Mouse (Mus musculus) T-cell, adult 2 months (primary cell): ENCODE measurements around the gene Fibp.

ENCODE experiments used
- DNase-seq: peaks from one replicate; pipeline ENCODE4 v3.0.0; 2022; ENCODE audit warnings: low spot score

Gene Fibp

DNA sequence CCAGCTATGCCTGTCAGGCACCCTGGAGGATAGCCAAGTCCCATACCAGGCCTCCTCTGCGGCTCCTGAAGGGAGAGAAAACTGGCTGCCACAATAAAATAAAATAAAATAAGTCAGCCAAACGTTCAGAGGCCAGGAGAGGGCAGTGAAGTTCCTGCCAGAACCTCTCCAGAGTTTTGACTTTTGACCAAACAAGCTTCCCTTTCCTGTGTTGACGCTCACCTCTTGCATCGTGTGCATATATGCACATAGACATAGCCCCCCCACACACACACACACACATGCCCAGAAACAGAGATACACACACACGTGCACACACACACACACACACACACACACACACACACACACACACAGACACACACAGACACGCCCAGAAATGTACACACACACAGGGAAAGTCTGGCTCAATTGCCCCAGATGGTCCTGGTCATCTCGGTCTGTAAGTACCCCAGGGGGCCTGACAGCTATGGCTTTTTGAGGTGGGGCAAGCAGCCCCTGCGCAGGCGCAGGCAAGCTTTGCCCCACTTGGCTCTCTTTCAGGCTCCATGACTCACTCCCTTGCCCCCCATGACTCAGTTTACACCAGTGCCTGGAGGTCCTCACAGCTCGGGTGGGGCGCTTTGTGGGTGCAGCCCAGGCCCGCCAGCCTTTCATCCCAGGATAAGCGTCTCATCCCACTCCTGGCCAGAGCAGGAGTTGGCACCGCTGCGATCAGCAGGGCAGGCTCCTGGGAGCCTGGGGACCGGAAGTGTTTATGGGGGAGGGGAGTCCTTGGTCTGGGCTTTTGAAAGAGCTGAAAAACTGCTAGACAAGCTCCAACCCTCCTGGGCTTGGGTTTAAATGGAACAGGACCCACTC lies 27.2 kb upstream of the Fibp start:
- peak; percentile 65 for DNase-seq

GRCm38 (mm10) chr19:5433951-5434350 lies 26.5 kb upstream of the Fibp start:
- DNase-seq, result no peak

- no peak for DNase-seq
Observed at GRCm38 (mm10) chr19:5444371-5444908, 16.0 kb upstream of the Fibp start.

DNA sequence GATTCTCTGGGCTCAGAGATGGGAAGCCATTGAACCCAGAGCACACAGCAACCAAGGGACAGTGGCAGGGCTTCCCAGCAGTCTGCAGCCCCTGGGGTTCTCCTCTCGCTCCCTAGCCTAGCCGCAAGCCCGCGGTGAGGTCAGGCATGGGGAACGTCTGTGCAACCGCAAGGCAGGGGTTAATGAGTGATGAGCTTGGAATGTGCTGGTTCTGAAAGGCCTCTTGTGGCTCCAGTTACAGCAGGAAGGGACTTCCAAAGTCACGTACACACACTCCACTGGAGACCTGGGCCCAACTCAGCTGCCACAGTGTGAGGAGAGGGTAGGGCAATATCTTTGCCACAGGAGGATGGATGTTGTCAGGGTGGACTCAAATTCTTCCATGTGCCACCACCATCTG lies 15.5 kb upstream of the Fibp start:
- DNase-seq, result no peak

DNA sequence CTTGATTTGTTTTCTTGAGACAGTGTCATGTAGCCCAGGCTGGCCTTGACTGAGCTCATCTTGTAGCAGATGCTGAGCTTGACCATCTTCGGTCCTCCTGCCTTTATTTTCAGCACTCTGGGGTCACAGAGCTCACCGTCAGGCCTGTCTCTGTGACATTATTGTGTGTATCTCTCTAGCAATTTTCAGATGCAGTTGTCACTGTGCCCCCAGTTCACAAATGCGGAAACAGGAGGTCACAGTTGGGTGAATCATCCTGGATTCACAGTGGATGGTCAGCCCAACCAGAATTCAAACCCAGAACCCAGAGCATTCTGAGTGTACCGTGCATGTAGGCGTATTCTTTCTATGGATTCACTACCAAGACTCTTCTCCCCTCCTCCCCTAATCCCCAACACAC lies 14.7 kb upstream of the Fibp start:
- no peak for DNase-seq

DNA sequence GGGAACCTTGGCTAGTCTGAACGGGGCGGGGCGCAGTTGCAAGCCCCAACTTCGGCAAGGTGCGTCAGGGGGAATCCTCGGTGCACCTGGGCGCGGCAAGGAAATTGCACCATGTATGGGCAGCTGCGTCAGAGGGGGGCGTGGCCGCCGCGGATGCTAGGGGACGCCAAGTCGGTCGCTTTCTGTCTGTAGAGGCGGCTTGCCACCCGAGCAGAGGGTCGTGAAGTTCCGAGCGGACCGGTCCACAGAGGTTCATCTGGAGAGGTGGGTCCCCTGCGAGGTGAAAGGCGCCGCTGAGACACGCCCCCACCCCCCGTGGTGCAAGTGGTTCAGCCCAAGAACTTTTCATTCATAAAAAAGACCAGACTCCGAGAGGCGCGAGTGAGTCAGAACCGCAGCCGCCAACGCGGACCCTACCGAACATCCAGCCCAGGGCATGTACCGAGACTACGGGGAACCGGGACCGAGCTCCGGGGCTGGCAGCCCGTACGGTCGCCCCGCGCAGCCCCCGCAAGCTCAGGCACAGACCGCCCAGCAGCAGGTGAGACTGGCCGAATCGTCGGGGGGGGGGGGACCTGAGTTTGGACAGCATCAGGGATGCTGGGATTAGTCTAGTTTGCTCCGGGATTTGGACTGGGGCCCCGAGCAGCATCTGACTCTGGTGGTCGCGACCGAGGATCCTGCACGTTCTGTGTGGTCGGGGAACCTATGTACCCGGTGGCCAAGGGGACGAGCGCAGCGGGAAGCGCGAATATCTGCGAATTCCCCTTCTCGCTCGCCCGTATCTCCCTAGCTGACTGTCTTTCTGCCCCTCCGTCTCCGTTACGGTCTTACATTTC lies 12.7 kb upstream of the Fibp start, which contains the start of gene Fosl1:
Gene Fosl1 (plus strand): TSS at position 33 of the 839 bp plus-strand sequence.
- DNase-seq, result peak; percentile 88

DNA sequence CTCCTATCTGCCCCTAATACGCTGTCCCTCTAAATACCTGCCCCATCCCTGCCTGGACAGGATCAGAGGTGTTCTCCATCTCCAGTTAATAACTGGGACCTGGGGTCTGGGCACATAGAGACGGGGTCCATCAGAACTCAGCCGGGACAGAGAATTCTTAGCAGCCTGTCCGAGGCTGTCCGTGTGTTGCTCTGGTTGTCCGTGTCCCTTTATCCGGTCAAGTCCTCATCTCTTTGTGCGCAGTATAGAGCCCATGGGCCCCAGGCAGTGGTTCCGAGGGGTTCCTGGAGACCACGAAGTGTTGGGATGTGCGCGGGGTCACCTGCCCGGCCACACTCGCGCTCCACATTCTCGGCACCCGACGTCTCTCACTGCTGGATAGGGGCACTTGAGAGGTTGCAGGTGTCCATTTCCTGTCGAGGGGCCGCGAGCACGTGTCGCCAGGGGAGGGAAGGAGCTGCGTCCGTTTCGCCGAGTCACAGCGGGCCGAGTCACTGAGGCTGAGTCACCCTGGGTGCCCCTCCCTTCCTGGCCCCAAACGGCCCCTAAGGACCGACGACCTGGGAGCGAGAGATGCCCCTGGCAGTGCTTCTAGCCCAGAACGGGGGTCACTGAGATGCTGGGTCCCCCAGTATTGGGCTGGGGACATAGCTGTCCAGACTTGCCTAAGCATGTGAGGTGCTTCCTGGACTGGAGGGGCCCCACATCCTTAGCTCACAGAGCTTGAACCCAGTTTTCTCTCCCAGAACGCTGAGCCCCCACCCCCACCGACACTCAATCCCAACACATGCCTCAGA lies 11.9 kb upstream of the Fibp start:
- DNase-seq, result peak; percentile 33

- DNase-seq, result no peak
Observed at GRCm38 (mm10) chr19:5449673-5450072, 10.7 kb upstream of the Fibp start.

DNA sequence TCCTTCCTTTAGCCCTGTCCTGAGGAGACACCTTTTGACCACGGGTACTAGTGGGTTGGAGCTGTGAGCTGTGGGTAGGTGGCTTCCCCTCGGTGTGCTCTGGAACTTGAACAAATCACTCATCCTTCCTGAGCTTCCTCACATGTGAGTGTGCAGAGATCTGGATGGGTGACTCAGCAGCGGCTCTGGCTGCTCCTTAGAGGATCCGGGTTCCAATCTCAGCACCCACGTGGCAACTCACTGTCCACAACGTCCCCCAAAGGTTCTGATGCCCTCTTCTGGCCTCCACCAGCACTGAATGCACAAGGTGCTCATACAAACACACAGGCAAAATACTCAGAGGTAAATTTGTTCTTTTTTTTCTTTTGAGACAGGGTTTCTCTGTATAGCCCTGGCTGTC lies 8.6 kb upstream of the Fibp start:
- DNase-seq, result no peak

GRCm38 (mm10) chr19:5455037-5455436 lies 5.4 kb upstream of the Fibp start:
- no peak for DNase-seq

DNA sequence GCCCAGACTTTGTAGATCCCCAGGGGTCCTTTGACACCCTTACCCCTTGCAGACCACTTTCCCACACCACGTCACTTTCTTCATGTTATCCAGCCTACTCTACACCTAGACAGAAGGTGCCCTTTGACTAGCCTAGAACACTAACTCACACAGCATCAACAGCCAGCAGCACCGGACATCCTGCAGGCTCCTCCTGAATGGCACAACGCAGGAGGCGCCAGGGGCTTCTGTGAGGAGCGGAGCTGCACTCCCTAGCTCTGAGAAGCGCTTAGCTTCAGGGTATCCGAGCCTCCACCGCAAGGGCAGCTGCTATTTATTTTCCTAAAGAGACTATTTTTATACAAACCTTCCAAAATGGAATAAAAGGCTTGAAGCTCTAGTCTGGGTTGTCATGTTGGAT lies 4.8 kb upstream of the Fibp start:
- no peak for DNase-seq

DNA sequence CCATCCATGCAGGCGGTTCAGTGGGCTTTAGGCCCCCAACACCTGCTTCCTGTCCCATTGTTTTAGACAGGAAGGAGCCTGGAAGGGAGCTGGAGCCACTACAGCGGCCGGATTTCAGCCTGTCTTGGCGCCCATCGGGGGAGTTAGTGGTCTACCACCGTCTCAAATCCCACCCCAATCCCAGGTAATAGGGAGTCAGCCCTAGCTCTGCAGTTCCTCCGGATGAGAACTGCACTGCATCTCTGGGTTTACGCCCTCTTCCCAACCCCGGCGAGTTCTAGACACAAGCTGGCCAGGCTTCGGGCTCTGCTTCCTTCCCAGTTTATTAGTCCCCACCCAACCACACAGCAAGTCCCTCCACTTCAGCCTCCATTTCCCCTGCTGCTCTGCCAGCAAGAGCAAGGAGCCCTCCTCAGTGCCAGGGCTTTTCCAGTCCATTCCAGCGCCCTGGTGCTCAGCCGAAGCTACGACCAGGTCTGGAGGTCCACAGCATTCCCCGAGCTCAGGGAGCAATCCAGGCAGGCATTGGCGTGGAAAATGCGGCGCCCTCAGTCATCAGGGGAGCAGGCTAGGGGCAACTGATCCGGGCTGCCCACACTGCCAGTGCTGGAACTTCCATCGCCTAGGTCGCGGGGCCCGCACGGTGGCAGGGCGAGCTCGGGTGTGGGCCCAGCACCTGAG lies 4.0 kb upstream of the Fibp start:
- no peak for DNase-seq

DNA sequence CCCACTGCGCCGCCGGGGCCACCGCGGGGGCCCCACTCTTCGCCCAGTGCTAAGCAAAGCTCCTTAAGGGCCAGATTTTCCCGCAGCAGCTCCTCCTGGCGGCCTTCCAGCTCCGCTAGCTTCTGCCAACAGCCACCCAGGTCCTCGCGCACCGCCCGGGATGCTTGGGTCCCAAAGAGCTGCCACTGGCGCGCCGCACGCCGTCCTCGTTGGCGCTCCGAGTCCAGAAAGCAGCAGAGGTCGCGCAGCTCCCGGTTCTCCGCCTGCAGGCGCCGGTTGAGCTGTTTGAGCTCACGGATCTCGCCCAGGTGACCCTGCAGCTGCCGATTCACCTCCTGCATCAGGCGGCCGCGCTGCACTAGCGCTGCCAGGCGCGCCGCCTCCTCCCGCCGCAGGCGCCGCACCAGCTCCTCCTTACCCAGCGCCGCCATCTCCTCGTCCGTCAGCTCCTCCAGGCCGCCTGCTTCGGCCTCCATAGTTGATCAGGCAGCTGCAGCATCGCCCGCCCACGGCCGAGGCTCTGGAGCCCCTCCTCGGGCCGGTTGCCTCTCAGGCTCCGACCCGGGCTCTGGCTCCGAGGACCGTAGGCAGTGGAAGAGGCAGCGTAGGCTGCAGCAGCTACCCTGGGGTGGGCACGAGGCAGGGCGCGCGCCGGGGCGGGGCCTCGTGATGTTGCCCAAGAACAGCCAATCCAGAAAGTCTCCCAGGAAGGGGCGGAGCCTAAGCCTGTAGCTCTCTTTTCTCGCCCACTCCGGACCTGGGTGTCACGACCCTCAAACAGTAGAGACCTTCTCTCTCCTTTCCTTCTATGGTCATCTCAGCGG lies 3.3 kb upstream of the Fibp start:
- DNase-seq, result peak; percentile 88

- DNase-seq, result no peak
Observed at GRCm38 (mm10) chr19:5457746-5458442, 2.5 kb upstream of the Fibp start, which contains the start of gene Ccdc85b. TSS of gene Ccdc85b (minus strand) at chr19:5457894.

DNA sequence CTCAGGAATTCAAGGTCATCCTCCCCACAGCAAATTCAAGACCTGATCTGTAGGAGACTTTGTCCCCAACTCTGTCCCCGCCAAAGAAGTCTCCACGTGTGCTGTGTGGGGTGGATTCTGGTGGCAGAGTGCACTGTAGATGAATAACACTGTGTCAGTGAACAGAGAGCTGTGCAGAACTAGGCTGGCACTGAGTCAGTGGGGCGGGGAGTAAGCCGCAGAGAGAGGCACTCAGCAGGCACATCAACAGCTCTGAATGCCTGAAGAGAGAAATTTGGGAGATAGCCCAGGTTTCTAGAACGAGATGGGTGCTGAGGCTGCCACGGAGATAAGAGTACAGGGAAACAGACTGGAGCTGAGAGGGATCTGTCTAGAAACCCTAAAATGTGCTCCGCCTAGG lies 1.4 kb upstream of the Fibp start:
- DNase-seq, result no peak

GRCm38 (mm10) chr19:5459896-5460295 lies 519 bp upstream of the Fibp start:
- DNase-seq, result no peak

DNA sequence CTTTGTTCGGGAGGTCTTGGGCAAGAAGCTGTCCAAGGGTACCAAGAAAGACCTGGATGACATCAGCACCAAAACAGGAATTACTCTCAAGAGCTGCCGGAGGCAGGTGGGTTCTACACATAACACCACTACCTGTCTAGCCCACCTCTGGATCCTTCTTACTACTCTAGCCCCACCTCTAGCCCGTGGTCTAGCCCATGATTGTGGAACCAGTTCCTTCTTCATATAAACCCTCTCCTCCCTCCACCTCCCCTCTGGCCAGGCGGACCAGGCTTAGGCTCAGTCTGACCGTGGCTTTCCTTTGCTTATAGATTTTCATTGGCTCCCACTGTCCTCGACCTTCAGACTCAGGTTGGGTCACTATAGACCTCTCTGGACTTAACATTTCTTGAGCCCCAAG lies 996 bp downstream of the Fibp start:
- DNase-seq, result no peak

GRCm38 (mm10) chr19:5463212-5463611 lies 2.8 kb downstream of the Fibp start:
- DNase-seq, result no peak

DNA sequence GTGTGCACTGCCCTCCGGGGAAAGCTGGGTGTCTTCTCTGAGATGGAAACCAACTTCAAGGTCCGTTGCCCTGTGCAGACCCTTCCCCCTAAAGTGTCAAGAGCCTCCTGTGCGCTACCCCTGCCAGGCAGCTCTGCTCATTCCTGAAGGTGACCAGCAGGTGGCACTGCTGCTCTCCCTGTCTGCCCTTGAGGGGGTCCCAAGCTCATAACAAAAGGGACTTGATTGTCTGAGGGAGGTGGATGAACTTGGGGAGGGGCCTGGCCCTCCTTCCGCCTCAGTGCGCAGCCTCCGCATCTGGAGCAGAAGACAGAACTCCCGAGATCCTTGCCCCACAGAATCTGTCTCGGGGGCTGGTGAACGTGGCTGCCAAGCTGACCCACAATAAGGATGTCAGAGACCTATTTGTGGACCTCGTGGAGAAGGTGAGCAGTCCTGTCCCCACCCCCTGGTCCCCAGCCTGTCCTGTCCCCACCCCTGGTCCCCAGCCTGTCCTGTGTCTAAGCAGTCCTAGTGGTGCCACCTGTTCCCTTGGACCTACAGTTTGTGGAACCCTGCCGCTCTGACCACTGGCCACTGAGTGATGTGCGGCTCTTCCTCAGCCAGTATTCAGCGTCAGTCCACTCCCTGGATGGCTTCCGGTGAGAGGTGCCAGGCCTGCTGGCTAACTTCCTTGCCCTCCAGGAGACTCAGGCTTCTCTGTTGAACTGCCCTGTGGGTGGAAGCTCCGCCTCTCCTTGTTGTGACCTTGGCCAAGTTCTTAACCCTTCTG lies 3.6 kb downstream of the Fibp start:
- DNase-seq, result peak; percentile 49
